Mouse (Mus musculus) right cerebral cortex, postnatal 14 days (tissue): ENCODE measurements around the gene Gm10644.

Source experiments
- DNase-seq: peaks from one replicate; pipeline ENCODE4 v3.0.0; 2022

Gm10644 gene

GRCm38 (mm10) chr8:83980250-83980649 is 25.2 kb upstream of the Gm10644 start:
- DNase-seq: no peak

GRCm38 (mm10) chr8:83978200-83978599 is 23.2 kb upstream of the Gm10644 start:
- DNase-seq: no peak

GRCm38 (mm10) chr8:83977646-83978045 is 22.6 kb upstream of the Gm10644 start:
- DNase-seq: no peak

GRCm38 (mm10) chr8:83976779-83977350 is 21.9 kb upstream of the Gm10644 start:
- peak; percentile 39 for DNase-seq

- DNase-seq: no peak
Observed at GRCm38 (mm10) chr8:83976101-83976630, 21.2 kb upstream of the Gm10644 start.

GRCm38 (mm10) chr8:83974521-83974920 is 19.5 kb upstream of the Gm10644 start:
- DNase-seq: no peak

- no peak for DNase-seq
Observed at GRCm38 (mm10) chr8:83973161-83974031, 18.4 kb upstream of the Gm10644 start.

GRCm38 (mm10) chr8:83972150-83973120 is 17.4 kb upstream of the Gm10644 start, which contains the start of gene Prkaca:
Prkaca (plus strand) TSS chr8:83972993.
- DNase-seq: peak; percentile 99

GRCm38 (mm10) chr8:83971661-83972060 is 16.7 kb upstream of the Gm10644 start:
- DNase-seq: no peak

- DNase-seq: no peak
Observed at GRCm38 (mm10) chr8:83971121-83971520, 16.1 kb upstream of the Gm10644 start.

GRCm38 (mm10) chr8:83967701-83968100 is 12.7 kb upstream of the Gm10644 start:
- no peak for DNase-seq

GRCm38 (mm10) chr8:83964015-83964765 is 9.2 kb upstream of the Gm10644 start:
- DNase-seq: no peak

- no peak for DNase-seq
Observed at GRCm38 (mm10) chr8:83956789-83957188, 1.8 kb upstream of the Gm10644 start.

GRCm38 (mm10) chr8:83955958-83956218 is 883 bp upstream of the Gm10644 start:
- no peak for DNase-seq

- DNase-seq: no peak
Observed at GRCm38 (mm10) chr8:83954749-83955105, 278 bp downstream of the Gm10644 start.

- no peak for DNase-seq
Observed at GRCm38 (mm10) chr8:83945540-83945939, 9.5 kb downstream of the Gm10644 start.

GRCm38 (mm10) chr8:83942446-83942845 is 12.6 kb downstream of the Gm10644 start:
- DNase-seq: no peak

- no peak for DNase-seq
Observed at GRCm38 (mm10) chr8:83941066-83941677, 13.8 kb downstream of the Gm10644 start.

- no peak for DNase-seq
Observed at GRCm38 (mm10) chr8:83938330-83938729, 16.7 kb downstream of the Gm10644 start.

- DNase-seq: no peak
Observed at GRCm38 (mm10) chr8:83937645-83938044, 17.4 kb downstream of the Gm10644 start.

- no peak for DNase-seq
Observed at GRCm38 (mm10) chr8:83935435-83935834, 19.6 kb downstream of the Gm10644 start.

- no peak for DNase-seq
Observed at GRCm38 (mm10) chr8:83934994-83935393, 20.0 kb downstream of the Gm10644 start.
